Mouse (Mus musculus) hindbrain, postnatal 0 days (tissue): ENCODE data around the gene Eif3d. TPM values are rescaled to one million over a fixed set of nuclear protein-coding genes. Genes with fewer than 3 reads are reported as not detected.

Experiments
- ATAC-seq: fragments of 200-750 bp; cut with Nextera tagmentation; 2 replicates; pipeline ENCODE4 v1.8.0; 2017; ENCODE audit warnings: mild to moderate bottlenecking, moderate TSS enrichment, moderate library complexity
- DNase-seq: peaks from one replicate; pipeline ENCODE4 v3.0.0-alpha.2; 2015; ENCODE audit warnings: low spot score
- H3K27ac ChIP-seq: fragments of 300-500 bp; sonication (generic); 2 replicates; pipeline ENCODE4 v1.5.1; 2014; ENCODE audit warnings: mild to moderate bottlenecking
- H3K27me3 ChIP-seq: fragments of 300-500 bp; sonication (generic); 2 replicates; pipeline ENCODE4 v1.6.1; 2014; ENCODE audit warnings: low read length, mixed read lengths; ENCODE audit not compliant: insufficient read depth
- H3K36me3 ChIP-seq: fragments of 300-500 bp; sonication (generic); 2 replicates; pipeline ENCODE4 v1.6.1; 2014; ENCODE audit warnings: low read length, mixed read lengths; ENCODE audit not compliant: insufficient read depth
- H3K4me1 ChIP-seq: fragments of 300-500 bp; sonication (generic); 2 replicates; pipeline ENCODE4 v1.6.1; 2014; ENCODE audit warnings: antibody characterized with exemption, low read length, mixed read lengths; ENCODE audit not compliant: insufficient read depth
- H3K4me2 ChIP-seq: fragments of 300-500 bp; sonication (generic); 2 replicates; pipeline ENCODE4 v1.6.1; 2014; ENCODE audit warnings: low read depth, mild to moderate bottlenecking, low read length, moderate library complexity, mixed read lengths
- H3K4me3 ChIP-seq: fragments of 300-500 bp; sonication (generic); 2 replicates; pipeline ENCODE4 v1.5.1; 2014; ENCODE audit warnings: low read length
- H3K9ac ChIP-seq: fragments of 300-500 bp; sonication (generic); replicated peaks from 2 replicates; pipeline ENCODE4 v1.6.1; 2014; ENCODE audit warnings: mild to moderate bottlenecking, low read length, moderate library complexity, mixed read lengths
- H3K9me3 ChIP-seq: fragments of 300-500 bp; sonication (generic); 2 replicates; pipeline ENCODE4 v1.6.1; 2016; ENCODE audit warnings: low read length, mixed read lengths
- CTCF ChIP-seq: IDR thresholded peaks from 2 replicates; pipeline ENCODE4 v1.5.1; 2016; ENCODE audit warnings: antibody characterized with exemption, control low read depth, low read depth
- WGBS: fragments of 180-500 bp; shearing (Covaris S2); extraction: QIAGEN DNeasy Blood & Tissue Kit; methylation state at CpG from one replicate; pipeline ENCODE4 v1.1.7; 2014; 5-methylcytosine and 5-hydroxymethylcytosine counted together
- polyA plus RNA-seq: library from polyadenylated mRNA; unstranded; fragments of >200 nt; fragmentation: Nextera tagmentation; extraction: Ambion mirVana; gene quantifications from 2 replicates; pipeline ENCODE4 v1.2.1, GENCODE M21; 2015
- total RNA-seq: library from RNA; depleted of rRNA; stranded (reverse); fragments of >200 nt; gene quantifications from 2 replicates; pipeline ENCODE4 v1.2.3, GENCODE M21; 2014; rRNA removed

Eif3d gene
- total and polyA plus RNA-seq, 2 experiments from 2014 or later: 139 to 155 TPM

- 98% methylated on average over 4 of the region's 4 CpGs for WGBS
- no peak for ATAC-seq
- no peak for TF ChIP-seq CTCF
- no peak overlapping the region for H3K4me3 ChIP-seq
- peaks cover 18% of the 10 kb centered on the region; the same call in 1 of the 2 replicates for H3K36me3 ChIP-seq
- no peaks in the 10 kb centered on the region for H3K9me3 ChIP-seq
- H3K27ac ChIP-seq: no peak overlapping the region
- no peaks in the 10 kb centered on the region for H3K4me1 ChIP-seq
- no peak overlapping the region for H3K9ac ChIP-seq
- no peaks in the 10 kb centered on the region for H3K27me3 ChIP-seq
- H3K4me2 ChIP-seq: no peak overlapping the region
- DNase-seq: no peak
These were observed 55.3 kb downstream of the Eif3d start for GRCm38 (mm10) chr15:77915287-77915686.

GRCm38 (mm10) chr15:77914507-77914906, 56.1 kb downstream of the Eif3d start:
- ATAC-seq (no peak), DNase-seq (no peak)
- no peak for TF ChIP-seq CTCF
- H3K9me3 ChIP-seq: no peaks in the 10 kb centered on the region
- H3K4me2 ChIP-seq: no peak overlapping the region
- 99% methylated on average over 3 of the region's 3 CpGs for WGBS
- no peaks in the 10 kb centered on the region for H3K27me3 ChIP-seq
- H3K4me3 ChIP-seq: no peak overlapping the region
- H3K4me1 ChIP-seq: no peaks in the 10 kb centered on the region
- peaks cover 18% of the 10 kb centered on the region; the same call in 1 of the 2 replicates for H3K36me3 ChIP-seq
- H3K27ac ChIP-seq: no peak overlapping the region
- no peak overlapping the region for H3K9ac ChIP-seq

- H3K36me3 ChIP-seq: peaks cover 18% of the 10 kb centered on the region; the same call in 1 of the 2 replicates
- WGBS: 88% methylated on average over 8 of the region's 8 CpGs
- H3K9ac ChIP-seq: no peak overlapping the region
- no peak overlapping the region for H3K4me2 ChIP-seq
- H3K9me3 ChIP-seq: no peaks in the 10 kb centered on the region
- H3K4me3 ChIP-seq: no peak overlapping the region
- ATAC-seq (no peak), DNase-seq (no peak)
- no peaks in the 10 kb centered on the region for H3K27me3 ChIP-seq
- no peaks in the 10 kb centered on the region for H3K4me1 ChIP-seq
- TF ChIP-seq CTCF: no peak
- H3K27ac ChIP-seq: no peak overlapping the region
These were observed 57.6 kb downstream of the Eif3d start for GRCm38 (mm10) chr15:77913054-77913453.

- H3K4me3 ChIP-seq: no peak overlapping the region
- no peak overlapping the region for H3K4me2 ChIP-seq
- H3K36me3 ChIP-seq: peaks cover 18% of the 10 kb centered on the region; the same call in 1 of the 2 replicates
- no peaks in the 10 kb centered on the region for H3K9me3 ChIP-seq
- H3K4me1 ChIP-seq: no peaks in the 10 kb centered on the region
- no peaks in the 10 kb centered on the region for H3K27me3 ChIP-seq
- no peak overlapping the region for H3K9ac ChIP-seq
- ATAC-seq (no peak), DNase-seq (no peak)
- H3K27ac ChIP-seq: no peak overlapping the region
- no peak for TF ChIP-seq CTCF
- 65% methylated on average over 7 of the region's 7 CpGs for WGBS
These were observed 58.0 kb downstream of the Eif3d start for GRCm38 (mm10) chr15:77912585-77912984.

GRCm38 (mm10) chr15:77912048-77912447, 58.6 kb downstream of the Eif3d start:
- Histone ChIP-seq H3K27ac (no peak overlapping the region), H3K36me3 (peaks cover 18% of the 10 kb centered on the region; the same call in 1 of the 2 replicates), H3K27me3 (no peaks in the 10 kb centered on the region), H3K4me2 (no peak overlapping the region), H3K9ac (no peak overlapping the region), H3K4me1 (no peaks in the 10 kb centered on the region), H3K9me3 (no peaks in the 10 kb centered on the region), H3K4me3 (no peak overlapping the region)
- no peak for ATAC-seq
- no peak for TF ChIP-seq CTCF
- no peak for DNase-seq
- WGBS: 63% methylated on average over 5 of the region's 5 CpGs

- H3K27ac ChIP-seq: no peak overlapping the region
- H3K4me2 ChIP-seq: no peak overlapping the region
- no peak for DNase-seq
- TF ChIP-seq CTCF: no peak
- H3K9ac ChIP-seq: no peak overlapping the region
- no peaks in the 10 kb centered on the region for H3K4me1 ChIP-seq
- H3K36me3 ChIP-seq: peaks cover 18% of the 10 kb centered on the region; the same call in 1 of the 2 replicates
- no peak overlapping the region for H3K4me3 ChIP-seq
- H3K9me3 ChIP-seq: no peaks in the 10 kb centered on the region
- no peak for ATAC-seq
- H3K27me3 ChIP-seq: no peaks in the 10 kb centered on the region
- WGBS: 24% methylated on average over 2 of the region's 2 CpGs
These were observed 59.5 kb downstream of the Eif3d start for GRCm38 (mm10) chr15:77911065-77911464.

Other genes starting within 250 kb of the Eif3d start
- gene Apol9b, start 241.8 kb downstream of the Eif3d start, total RNA-seq: 0.37 TPM in 1 of 2 replicates, not detected in the other
- gene Apol9b, start 241.8 kb downstream of the Eif3d start, polyA plus RNA-seq: 0.41 and 1.2 TPM in 2 replicates
- gene Apol8, start 213.8 kb downstream of the Eif3d start, total RNA-seq: 0.50 and 0.84 TPM in 2 replicates
- 0.35 and 0.50 TPM in 2 replicates for gene Apol8, start 213.8 kb downstream of the Eif3d start, polyA plus RNA-seq
- gene Myh9, start 128.6 kb downstream of the Eif3d start, total RNA-seq: 29.4 and 33.6 TPM in 2 replicates
- gene Myh9, start 128.6 kb downstream of the Eif3d start, polyA plus RNA-seq: 8.4 and 9.1 TPM in 2 replicates
- 46.4 and 52.5 TPM in 2 replicates for gene Txn2, start 41.8 kb downstream of the Eif3d start, total RNA-seq
- 212 and 215 TPM in 2 replicates for gene Txn2, start 41.8 kb downstream of the Eif3d start, polyA plus RNA-seq
- gene Foxred2, start 14.1 kb downstream of the Eif3d start, total RNA-seq: 26.5 and 38.7 TPM in 2 replicates
- 9.1 and 9.8 TPM in 2 replicates for gene Foxred2, start 14.1 kb downstream of the Eif3d start, polyA plus RNA-seq
- 22.5 and 24.4 TPM in 2 replicates for gene Cacng2, start 149.2 kb upstream of the Eif3d start, total RNA-seq
- 19.8 and 21.6 TPM in 2 replicates for gene Cacng2, start 149.2 kb upstream of the Eif3d start, polyA plus RNA-seq
- gene Ift27, start 203.3 kb upstream of the Eif3d start, total RNA-seq: 38.5 and 38.8 TPM in 2 replicates
- 122 and 123 TPM in 2 replicates for gene Ift27, start 203.3 kb upstream of the Eif3d start, polyA plus RNA-seq
- gene Pvalb, start 235.6 kb upstream of the Eif3d start, total RNA-seq: 1.7 and 1.9 TPM in 2 replicates
- 7.6 and 11.3 TPM in 2 replicates for gene Pvalb, start 235.6 kb upstream of the Eif3d start, polyA plus RNA-seq